Mouse (Mus musculus) C2C12 (cell line): ENCODE results near the gene Rpl7l1. TPM values are rescaled to one million over a fixed set of nuclear protein-coding genes. Genes with fewer than 3 reads are reported as not detected.

Experiments used
- H3K27me3 ChIP-seq: one replicate; pipeline ENCODE4 v1.6.1; 2011; ENCODE audit not compliant: control insufficient read depth, insufficient read depth, insufficient read length
- H3K36me3 ChIP-seq: one replicate; pipeline ENCODE4 v1.6.1; 2011; ENCODE audit not compliant: control insufficient read depth, insufficient read depth
- H3K4me3 ChIP-seq: one replicate; pipeline ENCODE4 v1.5.1; 2011; ENCODE audit warnings: mild to moderate bottlenecking, control low read depth; ENCODE audit not compliant: poor library complexity, insufficient read depth, severe bottlenecking
- H3K79me2 ChIP-seq: one replicate; pipeline ENCODE4 v1.6.1; 2011; ENCODE audit not compliant: control insufficient read depth, insufficient read depth
- H3K79me3 ChIP-seq: one replicate; pipeline ENCODE4 v1.6.1; 2011; ENCODE audit warnings: low read depth, control low read depth
- H3ac ChIP-seq: one replicate; pipeline ENCODE3; 2011; ENCODE audit warnings: low read depth; ENCODE audit not compliant: control insufficient read depth, insufficient read length
- CEBPB ChIP-seq: IDR thresholded peaks from one replicate; pipeline ENCODE4 v1.6.1; 2011; ENCODE audit warnings: low read depth, mild to moderate bottlenecking, control low read depth, moderate library complexity
- CTCF ChIP-seq: IDR thresholded peaks from one replicate; pipeline ENCODE4 v1.5.1; 2011; ENCODE audit not compliant: control insufficient read depth, insufficient read depth, insufficient read length
- FOSL1 ChIP-seq: IDR thresholded peaks from one replicate; pipeline ENCODE4 v1.8.0; 2011; ENCODE audit warnings: mild to moderate bottlenecking, low read length; ENCODE audit not compliant: poor library complexity, insufficient read depth, severe bottlenecking
- MAX ChIP-seq: IDR thresholded peaks from one replicate; pipeline ENCODE4 v1.6.1; 2011; ENCODE audit warnings: mild to moderate bottlenecking, control low read depth
- MYOD1 ChIP-seq: IDR thresholded peaks from one replicate; pipeline ENCODE4 v1.6.1; 2011; ENCODE audit warnings: low read depth; ENCODE audit not compliant: control insufficient read depth, insufficient read length
- MYOG ChIP-seq: IDR thresholded peaks from one replicate; pipeline ENCODE4 v1.6.1; 2011; ENCODE audit not compliant: control insufficient read depth, insufficient read length; ENCODE audit errors: extremely low read depth
- USF1 ChIP-seq: IDR thresholded peaks from one replicate; pipeline ENCODE4 v1.6.1; 2011; ENCODE audit warnings: low read depth, mild to moderate bottlenecking, control low read depth, moderate library complexity
- polyA plus RNA-seq: library from polyadenylated mRNA; unstranded; fragments of >200 nt; fragmentation: generic; extraction: Trizol; gene quantifications from one replicate; pipeline ENCODE4 v1.2.1, GENCODE M21; 2012; ENCODE audit warnings: missing spikeins

Gene Rpl7l1
- polyA plus RNA-seq, 1 experiment = 107 TPM

DNA sequence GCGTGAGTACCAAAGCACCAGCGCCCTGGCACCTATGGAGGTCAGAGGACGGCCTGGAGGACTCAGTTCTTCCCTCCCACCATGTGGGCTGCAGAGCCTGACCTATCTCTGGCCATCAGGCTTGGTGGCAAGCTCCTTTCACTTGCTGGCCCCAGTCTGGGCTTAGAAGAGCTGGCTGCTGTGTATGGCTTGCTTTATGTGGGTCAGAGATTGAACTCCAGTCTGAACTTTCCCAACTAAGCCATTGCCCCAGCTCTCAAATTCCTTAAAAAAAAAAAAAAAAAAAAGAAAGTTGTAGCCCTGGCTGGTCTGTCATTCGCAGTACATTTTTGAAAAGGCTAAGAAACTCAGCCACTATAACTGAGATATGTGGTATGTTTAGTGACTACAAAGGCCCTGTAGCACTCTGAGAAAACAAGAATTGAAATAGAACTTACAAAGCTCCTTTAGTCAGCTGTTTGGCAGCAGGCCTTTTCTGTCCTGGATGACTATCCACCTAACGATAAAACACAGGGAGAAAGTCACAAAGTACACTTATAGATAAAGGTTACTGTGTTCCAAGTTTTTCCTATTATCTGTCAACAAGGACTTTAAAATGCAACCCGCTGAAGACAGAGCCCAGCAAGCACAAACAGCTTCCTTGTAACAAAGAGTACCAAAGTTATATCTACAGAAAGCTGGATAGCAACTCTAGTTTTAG lies 26.8 kb upstream of the Rpl7l1 start:
- no peaks in the 10 kb centered on the region for H3K27me3 ChIP-seq
- H3K4me3 ChIP-seq = no peak overlapping the region
- no peaks in the 10 kb centered on the region for H3K79me3 ChIP-seq
- H3ac ChIP-seq = no peak overlapping the region
- peaks cover 24% of the 10 kb centered on the region for H3K36me3 ChIP-seq
- H3K79me2 ChIP-seq = no peaks in the 10 kb centered on the region
- TF ChIP-seq MYOD1 (no peak), USF1 (no peak), MYOG (no peak), MAX (no peak), FOSL1 (no peak), CTCF (no peak), CEBPB (no peak)

DNA sequence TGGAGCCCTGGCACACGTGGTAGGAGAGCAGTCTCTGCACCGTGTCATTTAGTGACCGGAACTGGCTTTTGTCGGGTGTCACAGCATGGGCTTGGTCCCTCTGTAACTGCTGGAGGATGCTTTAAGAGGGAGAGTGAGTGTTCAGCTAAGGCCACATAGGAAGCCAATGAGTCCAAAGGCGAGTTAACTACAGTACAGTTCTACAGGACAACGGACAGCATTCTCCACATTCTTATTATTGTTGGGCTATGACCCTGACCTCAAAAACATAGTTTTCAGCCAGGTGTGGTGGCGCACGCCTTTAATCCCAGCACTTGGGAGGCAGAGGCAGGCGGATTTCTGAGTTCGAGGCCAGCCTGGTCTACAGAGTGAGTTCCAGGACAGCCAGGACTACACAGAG lies 25.9 kb upstream of the Rpl7l1 start:
- no peaks in the 10 kb centered on the region for H3K27me3 ChIP-seq
- H3K36me3 ChIP-seq = peaks cover 24% of the 10 kb centered on the region
- no peaks in the 10 kb centered on the region for H3K79me2 ChIP-seq
- no peak overlapping the region for H3ac ChIP-seq
- no peaks in the 10 kb centered on the region for H3K79me3 ChIP-seq
- no peak for TF ChIP-seq CEBPB
- no peak for TF ChIP-seq MAX
- TF ChIP-seq MYOG = no peak
- TF ChIP-seq CTCF = no peak
- TF ChIP-seq USF1 = no peak
- no peak for TF ChIP-seq MYOD1
- no peak for TF ChIP-seq FOSL1
- no peak overlapping the region for H3K4me3 ChIP-seq

DNA sequence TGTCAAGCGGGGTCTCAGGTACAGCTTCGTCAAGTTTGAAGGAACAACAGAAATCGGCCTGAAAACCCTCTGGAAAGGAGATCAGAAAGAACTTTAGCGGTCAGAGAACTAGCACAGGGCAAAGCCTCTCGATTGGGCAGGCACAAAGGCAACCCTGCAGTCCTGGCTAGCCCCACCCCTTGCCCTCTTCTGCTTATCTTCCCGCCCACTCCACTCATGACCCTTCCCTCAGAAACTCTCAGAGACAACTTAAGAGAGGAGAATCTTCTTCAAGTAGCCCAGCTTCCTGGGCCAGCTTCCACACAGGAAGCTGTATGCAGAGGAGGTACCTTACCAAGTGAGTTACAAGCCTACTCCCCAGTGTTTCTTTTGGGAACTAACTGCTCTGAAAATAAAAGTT lies 19.3 kb upstream of the Rpl7l1 start:
- no peak overlapping the region for H3K4me3 ChIP-seq
- H3K36me3 ChIP-seq = peaks cover 37% of the 10 kb centered on the region
- no peaks in the 10 kb centered on the region for H3K79me2 ChIP-seq
- H3ac ChIP-seq = no peak overlapping the region
- no peaks in the 10 kb centered on the region for H3K79me3 ChIP-seq
- no peaks in the 10 kb centered on the region for H3K27me3 ChIP-seq
- no peak for TF ChIP-seq CTCF
- TF ChIP-seq MYOG = no peak
- no peak for TF ChIP-seq FOSL1
- TF ChIP-seq CEBPB = no peak
- no peak for TF ChIP-seq MAX
- TF ChIP-seq MYOD1 = no peak
- no peak for TF ChIP-seq USF1

DNA sequence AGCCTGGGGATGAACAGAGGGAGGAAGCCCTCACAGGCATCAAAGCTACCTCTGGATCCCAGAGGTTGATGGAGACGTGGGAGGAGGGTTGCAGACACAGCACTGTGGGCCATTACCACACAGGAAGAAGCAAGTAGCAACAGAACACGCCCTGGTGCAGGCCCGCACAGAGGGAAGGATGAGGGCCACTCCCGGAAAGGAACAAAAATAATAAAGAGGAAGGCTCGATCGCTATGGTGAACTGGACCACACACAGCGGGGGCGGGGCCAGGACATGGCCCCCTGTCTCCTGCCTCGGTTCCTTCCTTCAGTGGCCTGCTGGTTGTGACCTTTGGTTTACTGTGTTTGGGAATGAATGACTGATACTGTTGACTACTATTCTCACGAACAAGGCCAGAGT lies 17.2 kb upstream of the Rpl7l1 start:
- Histone ChIP-seq H3ac (no peak overlapping the region), H3K79me2 (no peaks in the 10 kb centered on the region), H3K36me3 (peaks cover 24% of the 10 kb centered on the region), H3K79me3 (no peaks in the 10 kb centered on the region), H3K27me3 (no peaks in the 10 kb centered on the region), H3K4me3 (no peak overlapping the region)
- TF ChIP-seq CTCF (no peak), MYOG (no peak), CEBPB (no peak), FOSL1 (no peak), MAX (no peak), MYOD1 (no peak), USF1 (no peak)

DNA sequence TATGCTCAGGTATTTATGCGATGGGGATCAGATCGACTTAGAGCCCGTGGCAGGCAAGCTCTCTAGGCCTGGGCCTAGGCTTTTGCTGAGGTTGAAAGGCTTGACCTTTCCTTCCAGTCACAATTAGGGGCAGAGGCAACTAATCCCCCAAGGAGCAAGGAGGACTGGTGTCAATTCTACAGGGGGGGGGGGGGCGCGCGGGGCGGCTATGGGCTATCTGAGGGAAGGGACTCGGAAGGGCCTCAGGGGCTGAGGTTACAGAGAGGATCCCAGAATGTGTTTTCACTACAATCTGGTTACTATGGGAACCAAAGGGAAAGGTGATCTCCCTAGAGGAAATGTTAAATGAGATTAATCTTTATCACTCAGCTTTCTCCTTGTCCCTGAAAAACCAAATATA lies 14.9 kb upstream of the Rpl7l1 start:
- Histone ChIP-seq H3ac (no peak overlapping the region), H3K36me3 (peaks cover 24% of the 10 kb centered on the region), H3K79me2 (no peaks in the 10 kb centered on the region), H3K4me3 (no peak overlapping the region), H3K27me3 (no peaks in the 10 kb centered on the region), H3K79me3 (no peaks in the 10 kb centered on the region)
- TF ChIP-seq MYOG (no peak), USF1 (no peak), CEBPB (no peak), CTCF (no peak), MAX (no peak), MYOD1 (no peak), FOSL1 (no peak)

DNA sequence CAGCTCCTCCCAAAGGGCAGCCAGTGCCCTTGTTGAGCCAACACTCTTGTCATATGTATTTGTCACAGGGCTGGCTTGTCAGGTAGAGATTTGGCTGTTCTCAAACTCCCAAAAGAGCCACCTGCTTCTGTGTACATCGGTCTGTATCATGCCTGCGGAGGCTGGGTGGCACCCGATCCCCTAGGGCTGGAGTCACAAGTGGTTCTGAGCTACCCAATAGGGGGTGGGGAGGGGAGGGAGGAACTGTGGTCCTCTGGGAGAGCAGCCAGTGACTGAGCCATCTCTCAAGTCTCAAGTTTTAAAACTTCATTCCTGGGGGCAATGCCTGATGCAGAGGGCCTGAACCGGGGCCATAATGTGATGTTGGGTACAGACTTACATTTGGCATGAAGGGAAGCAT lies 14.3 kb upstream of the Rpl7l1 start:
- Histone ChIP-seq H3K79me3 (no peaks in the 10 kb centered on the region), H3K4me3 (no peak overlapping the region), H3ac (no peak overlapping the region), H3K79me2 (no peaks in the 10 kb centered on the region), H3K27me3 (no peaks in the 10 kb centered on the region), H3K36me3 (peaks cover 24% of the 10 kb centered on the region)
- TF ChIP-seq CTCF (no peak), MAX (no peak), MYOG (no peak), FOSL1 (no peak), USF1 (no peak), MYOD1 (no peak), CEBPB (no peak)
